Mouse (Mus musculus) lung, adult 18-20 months (tissue): ENCODE measurements around the gene 3110021N24Rik.
"Not testable (repeated sequence)": the region's sequence is repeated elsewhere in the genome, so short reads cannot be mapped to it uniquely, and the experiment has no call there.

ENCODE experiments used
- DNase-seq, 2 experiments: peaks; one replicate each; pipeline ENCODE4 v3.0.0; 2022; ENCODE audit warnings: mixed read lengths in 2 of 2

Gene 3110021N24Rik

DNA sequence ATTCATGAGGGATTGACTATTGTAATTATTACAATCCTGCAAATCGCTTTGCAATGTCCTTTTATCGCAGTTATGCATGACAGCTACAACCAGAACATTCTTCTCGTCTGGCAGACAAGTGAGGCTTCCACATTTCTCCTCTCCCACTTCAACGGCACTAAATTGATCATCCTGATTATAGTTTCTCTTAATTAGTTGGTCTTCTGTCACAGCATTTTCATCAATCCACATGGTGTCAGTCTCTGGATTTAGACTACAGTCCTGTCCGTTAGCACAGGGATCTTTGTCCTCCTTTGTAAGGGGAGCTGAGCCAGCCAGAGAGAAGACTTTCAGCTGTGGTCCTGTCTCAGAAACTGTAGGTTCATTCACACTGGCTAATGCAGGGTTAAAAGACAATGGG lies at the start of gene 3110021N24Rik:
3110021N24Rik (plus strand) TSS at position 301 of the 400 bp plus-strand sequence.
- no peak for DNase-seq

DNA sequence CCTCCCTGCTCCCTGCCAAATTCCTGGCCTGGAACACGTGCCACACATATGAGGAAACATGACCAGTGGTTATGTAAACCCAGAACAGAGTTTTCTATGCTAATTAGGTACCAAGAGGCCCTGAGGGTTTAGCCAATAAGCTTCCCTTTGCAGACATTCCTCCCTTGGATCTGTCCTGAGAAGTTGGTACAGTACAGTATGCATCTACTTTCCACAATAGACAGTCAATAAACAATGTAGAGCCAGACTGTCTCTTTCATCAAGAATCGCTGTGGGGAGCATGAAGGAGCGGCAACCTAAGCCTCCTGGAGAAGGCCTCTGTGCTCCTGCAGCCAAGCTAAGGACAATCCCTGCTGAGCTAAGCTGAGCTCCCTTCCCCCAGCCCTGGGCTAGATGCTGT lies 33.3 kb upstream of the 3110021N24Rik start:
- no peak for DNase-seq

DNA sequence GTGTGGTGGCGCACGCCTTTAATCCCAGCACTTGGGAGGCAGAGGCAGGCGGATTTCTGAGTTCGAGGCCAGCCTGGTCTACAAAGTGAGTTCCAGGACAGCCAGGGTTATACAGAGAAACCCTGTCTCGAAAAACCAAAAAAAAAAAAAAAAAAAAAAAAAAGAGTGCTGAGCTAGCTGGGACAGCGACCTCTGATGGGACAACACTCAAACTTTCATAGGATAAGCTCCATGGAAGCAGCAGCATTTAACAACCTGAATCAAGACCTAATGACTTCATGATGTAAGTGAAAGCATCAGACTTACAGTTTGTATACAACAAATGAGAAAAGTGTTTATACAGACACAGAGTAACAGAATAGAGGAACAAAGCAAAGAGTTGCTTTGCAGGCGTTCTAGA lies 32.4 kb upstream of the 3110021N24Rik start:
- DNase-seq, result not testable (repeated sequence)

DNA sequence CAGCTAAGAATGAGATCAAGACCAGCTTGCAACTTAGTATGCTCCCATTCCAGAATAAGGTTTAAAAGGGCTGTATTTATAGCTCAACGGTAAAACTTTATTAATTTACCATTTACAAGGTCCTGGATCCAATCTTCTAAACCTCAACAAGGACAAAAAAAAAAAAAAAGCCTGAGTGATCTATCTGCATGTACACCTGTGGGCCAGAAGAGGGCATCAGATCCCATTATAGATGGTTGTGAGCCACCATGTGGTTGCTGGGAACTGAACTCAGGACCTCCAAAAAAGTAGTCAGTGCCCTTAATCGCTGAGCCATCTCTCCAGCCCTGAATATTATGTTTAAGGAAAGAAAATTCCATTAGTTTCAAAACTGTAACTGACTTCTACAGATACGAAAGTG lies 29.0 kb upstream of the 3110021N24Rik start:
- no peak for DNase-seq

DNA sequence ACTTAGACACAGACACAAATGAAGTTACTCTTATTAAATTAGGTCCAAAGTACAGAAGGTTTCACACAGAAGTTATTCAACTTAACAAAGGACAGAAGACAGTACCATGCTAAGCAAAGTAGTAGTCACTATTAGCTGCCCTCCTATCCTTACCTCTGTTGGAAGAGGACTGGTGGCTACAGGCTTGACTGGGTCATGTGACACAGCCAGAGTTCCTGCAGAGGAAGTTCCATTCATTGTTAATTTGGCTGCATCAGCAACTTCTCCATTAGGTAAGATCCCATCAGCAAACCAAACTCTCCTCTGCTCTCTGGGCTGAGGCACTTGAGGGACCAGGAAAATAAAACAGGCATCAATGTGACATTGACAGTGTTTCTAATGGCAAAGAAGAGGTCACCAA lies 28.0 kb upstream of the 3110021N24Rik start:
- DNase-seq, result no peak

DNA sequence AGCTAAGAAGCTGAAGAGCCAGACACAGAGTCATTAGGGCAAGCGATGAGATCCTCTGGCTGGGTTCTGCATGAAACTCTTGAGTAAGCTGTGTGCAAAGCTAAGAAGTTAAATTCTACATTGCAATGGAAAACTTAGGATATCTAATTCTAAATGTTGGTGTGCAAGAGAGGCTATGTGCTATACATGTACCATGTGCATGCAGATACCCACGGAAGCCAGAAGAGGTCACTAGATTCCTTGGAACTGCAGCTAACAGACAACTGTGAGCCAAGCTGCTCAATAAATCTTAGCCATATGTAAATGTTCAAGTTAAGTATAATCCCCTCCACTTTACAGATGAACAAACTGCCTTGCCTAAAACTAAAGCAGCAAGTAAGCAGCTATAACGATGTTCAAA lies 22.5 kb upstream of the 3110021N24Rik start:
- DNase-seq, result peak; percentile 4 to 33

DNA sequence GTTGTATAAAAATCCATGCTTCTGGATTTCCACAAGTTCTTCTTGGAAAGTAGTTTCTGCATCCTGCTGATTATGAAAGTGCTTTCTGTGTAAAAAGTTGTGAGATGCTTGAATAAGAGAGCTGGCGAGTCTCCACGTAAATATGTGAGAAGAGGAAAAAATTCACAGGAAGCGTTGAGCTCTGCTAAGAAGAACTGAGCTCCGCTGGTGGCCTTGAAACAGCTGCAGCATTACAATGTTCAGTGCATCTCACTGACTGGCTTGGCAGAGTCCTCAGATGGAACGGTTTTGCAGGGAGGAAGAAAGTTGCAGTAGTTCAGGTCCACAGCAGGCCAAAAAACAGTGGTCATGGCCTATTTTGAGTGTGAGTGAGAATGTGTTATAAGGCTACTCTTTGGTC lies 11.2 kb upstream of the 3110021N24Rik start:
- no peak for DNase-seq

DNA sequence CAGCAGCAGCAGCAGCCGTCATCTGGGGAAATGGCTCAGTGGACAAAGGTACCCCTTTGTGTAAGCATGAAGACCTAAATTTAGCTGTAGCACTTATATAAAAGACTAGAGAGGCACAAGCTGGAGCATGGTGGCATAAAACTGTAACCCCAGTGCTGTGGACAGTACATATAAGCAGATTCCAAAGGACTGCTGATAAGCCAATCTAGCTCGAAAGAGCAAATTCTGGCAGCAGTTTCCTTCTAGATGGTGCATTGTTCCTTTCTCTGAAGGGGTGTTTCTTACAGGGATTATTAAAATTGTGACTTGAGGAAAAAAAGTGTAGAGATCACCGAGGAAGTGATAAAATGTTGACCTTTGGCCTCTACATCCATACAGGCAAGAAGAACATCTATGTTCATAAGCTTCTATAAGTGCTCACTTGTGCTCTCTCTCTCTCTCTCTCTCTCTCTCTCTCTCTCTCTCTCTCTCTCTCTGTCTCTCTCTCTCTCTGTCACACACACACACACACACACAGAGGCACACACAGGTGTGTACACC lies 1.9 kb downstream of the 3110021N24Rik start:
- no peak for DNase-seq

DNA sequence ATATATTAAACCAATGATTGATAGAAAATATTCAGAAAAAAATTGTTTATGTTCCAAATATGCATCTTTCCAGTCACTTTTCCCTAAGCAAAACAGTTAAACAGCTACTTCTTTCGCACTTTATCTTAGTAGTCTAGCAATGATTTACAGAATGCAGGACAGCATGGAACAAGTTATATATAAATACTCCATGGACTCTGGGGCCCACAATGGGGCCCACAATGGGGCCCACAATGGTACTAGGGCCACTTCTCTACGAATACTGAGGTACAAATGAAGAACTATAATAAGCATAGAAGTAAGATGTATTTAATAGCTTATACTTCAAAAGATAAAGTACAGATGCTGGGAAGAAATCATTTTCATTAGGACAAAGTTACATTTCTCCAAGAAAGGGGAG lies 4.7 kb downstream of the 3110021N24Rik start:
- DNase-seq, result no peak

DNA sequence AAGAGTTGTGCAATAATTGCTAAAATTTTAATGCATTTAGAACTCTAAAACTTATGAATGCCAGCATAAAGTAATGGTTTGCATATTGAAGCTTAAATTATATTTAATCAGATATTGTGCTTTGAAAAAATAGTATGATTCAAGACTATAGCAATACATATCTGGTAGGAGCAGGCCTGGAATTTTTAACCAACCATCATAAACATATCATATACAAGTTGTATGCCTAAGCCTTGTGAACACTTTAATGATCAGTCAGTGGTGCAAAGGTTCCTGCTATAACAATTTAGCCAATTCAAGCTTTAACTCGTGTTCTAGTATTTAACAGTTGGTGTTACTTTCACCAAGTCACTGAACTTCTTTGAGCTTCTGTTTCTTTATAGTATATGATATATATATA lies 11.0 kb downstream of the 3110021N24Rik start:
- no peak for DNase-seq

DNA sequence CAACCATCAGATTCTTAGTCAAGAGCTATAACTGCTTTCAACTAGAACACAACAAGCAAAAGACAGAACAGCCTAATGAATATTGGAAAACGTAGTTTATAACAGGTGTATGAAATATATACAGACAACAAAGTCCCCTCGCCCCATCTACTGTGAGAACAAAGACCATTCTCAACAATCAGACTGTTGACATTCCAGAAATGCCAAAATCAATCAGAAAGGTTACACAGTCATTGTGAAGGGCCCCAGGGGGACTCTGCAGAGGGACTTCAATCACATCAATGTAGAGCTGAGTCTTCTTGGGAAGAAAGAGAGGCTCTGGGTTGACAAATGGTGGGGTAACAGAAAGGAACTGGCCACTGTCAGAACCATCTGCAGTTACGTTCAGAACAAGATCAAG lies 12.1 kb downstream of the 3110021N24Rik start:
- no peak for DNase-seq

DNA sequence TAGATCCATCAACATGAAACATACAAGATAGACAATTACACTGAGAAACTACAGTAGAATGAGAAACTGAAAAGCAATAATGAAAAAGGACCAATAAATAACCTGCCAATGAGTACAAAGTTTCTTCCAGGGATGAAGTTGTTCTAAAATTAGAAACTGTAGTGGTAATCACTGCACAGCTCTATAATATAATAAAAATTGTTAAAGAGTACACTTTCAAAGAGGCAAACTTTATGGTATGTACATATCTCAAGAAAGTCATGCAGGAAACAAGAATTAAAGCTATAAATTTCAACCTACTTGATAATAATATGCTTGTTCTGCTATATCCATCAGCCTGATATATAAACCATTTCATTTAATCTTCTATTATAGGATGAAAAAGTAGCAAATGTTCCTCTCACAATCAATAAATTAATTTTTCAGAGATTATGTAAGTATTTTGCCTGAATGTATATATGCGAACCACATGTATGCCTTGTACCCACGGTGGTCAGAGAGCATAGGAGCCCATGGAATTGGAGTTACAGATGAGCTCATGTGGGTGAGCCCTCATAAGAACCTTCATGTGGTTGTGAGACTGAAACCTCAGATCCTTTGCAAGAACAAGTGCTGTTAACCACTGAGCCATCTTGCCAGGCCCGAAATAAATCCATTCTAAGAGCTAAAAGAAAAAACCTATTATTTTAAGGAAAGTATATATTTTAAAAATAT lies 26.9 kb downstream of the 3110021N24Rik start:
- DNase-seq, result no peak

DNA sequence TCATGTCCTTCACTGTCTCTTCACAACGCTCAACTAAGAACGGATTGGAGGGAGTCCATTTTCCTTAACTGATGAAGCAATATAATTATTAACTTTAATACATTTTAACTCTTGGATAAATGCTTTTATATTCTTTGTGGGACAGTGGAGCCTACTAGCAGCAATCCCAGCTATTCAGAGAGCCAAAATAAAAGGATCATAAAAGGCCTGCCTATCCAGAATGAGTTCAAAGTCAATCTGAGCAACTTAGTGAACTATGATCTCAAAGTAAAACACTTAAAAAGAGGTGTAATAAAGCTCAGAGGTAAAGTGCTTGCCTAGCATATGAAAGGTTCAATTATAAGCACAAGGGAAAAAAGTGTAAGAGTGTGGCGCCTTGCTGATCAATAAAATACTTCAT lies 40.1 kb downstream of the 3110021N24Rik start:
- DNase-seq, result no peak

DNA sequence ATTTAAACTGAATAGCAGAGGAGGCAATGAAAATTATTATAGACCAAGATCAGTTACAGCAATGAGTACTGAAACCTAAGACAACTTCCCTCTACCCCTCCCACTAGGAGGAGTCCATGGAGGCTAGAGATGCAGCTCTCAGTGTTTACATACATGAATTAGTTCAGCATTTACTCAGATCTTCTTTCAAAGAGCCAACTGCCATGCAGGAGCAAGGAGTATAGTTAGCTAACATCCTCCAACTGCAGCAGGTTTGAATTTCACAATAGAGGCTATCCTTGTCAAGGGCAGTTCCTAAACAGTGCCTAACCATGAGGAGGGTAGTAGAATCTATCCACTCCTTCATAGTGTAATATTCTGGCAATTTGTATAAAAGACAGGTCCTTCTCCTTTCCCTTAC lies 49.1 kb downstream of the 3110021N24Rik start:
- no peak for DNase-seq

DNA sequence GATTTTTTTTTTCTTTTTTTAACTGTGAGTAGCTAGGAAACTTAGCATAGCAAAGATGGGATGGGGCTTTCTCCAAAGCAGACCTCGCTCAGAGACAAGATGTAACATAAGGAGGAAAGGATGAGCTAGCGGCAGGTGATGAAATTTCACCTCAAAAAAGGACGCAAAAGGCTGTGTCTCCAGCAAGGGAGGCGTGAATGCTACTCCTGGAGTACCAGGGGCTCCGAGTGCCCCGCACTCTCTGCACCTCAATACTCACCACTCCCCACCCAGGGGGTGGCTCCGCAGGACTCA lies 60.3 kb downstream of the 3110021N24Rik start:
- DNase-seq, result no peak

DNA sequence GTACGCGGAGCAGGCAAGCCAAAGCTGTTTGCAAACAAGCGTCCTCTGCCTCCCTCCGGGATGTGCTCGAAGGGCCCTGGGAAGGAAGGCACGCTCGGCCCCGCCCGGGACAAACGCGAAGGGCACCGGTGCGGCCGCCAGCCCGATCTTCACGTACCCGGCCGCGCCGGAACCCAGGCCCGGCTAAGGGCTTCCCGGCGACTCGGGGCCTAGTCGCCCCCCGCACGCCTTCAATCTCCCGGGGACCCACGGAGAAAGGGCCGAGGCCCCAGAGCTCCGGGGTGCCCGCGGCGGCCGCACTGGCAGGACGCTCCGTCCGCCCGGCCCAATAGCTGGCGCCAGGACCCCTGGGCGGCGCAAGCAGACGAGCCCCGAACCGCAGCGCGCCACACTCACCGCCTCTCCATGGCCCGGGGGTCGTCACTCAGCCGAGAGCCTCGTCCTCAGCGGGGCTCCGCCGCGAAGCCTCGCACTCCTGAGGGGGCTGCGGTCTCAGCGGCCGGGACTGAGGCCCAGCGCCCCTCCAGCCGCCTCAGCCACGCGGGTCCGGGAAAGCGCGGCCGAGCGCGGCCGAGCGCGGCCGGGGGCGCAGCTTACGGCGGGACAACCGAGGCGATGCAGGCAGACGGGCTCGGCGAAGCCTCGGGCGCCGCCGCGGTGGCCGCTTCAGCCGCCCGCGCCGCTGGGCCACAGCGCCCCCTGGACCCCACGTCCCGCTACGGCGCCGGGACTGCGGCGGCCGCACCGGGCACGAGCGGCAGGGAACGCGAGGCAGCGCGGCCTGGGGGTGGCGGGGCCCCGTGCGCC lies 60.8 kb downstream of the 3110021N24Rik start, which contains the start of gene Zfyve9:
Zfyve9 (minus strand) TSS at position 742 of the 807 bp plus-strand sequence.
- peak; percentile 75 to 80 for DNase-seq

DNA sequence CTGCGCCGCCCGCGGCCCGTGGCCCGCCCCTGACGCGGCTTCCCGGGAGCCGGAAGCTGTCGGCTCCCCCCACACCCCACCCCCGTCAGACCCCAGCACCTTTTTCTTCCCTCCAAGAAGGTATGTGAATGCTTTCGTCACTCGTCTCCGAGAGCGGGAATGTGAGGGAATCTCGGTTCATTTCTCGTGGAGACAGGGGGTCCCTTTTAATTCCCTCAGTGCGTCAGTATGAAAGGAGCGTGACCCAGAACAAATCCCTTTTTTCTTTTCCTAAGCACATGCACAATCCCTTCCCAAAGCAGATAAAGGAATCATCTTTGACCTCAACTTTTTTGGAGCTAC lies 61.4 kb downstream of the 3110021N24Rik start:
- no peak for DNase-seq

DNA sequence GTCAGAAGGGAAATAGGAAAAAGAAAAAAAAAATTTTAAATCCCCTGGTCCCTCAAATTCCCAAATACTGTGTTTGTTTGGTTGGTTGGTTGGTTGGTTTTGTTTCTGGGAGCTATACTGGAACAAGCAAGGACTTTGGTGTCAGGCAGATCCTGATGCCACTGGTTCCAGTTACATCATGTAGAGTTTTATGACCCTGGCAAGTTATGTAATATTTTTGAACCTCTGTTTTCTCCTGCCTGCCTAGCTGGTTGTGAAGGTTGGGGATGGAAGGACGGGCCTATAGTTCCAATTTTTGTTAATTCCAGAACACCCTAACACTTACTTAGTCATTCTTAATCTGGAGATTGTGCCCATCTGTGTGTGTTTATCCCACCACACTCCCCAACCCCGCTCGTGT lies 62.1 kb downstream of the 3110021N24Rik start:
- no peak for DNase-seq

DNA sequence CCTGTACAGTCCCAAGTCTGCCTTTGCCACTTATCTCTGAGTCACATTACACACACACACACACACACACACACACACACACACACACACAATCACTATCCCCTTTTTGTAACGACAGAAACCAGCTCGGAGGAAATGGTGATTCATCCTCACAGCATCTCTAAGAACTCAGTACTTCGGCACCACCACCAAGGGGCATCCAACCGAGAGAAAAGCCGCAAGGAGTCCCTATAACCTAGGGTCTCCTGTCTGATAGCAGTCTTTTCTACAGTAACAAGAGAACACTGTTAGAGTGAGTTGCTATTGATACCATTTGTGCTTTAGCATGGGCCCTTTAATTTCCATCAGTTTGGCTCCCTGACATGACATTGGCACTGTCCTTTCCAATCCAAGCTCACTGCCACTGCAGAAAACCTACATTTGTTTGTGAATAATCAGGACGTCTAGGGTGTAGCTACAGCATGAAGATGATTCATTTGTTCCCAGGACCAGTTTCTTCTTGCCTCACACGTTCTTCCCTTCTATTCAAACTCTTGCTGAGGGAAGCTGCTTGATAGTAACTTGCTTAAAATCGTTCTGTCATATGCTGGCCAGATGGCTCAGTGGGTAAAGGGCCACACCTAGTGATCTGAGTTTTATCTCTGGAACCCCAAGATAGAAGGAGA lies 63.1 kb downstream of the 3110021N24Rik start:
- no peak for DNase-seq

DNA sequence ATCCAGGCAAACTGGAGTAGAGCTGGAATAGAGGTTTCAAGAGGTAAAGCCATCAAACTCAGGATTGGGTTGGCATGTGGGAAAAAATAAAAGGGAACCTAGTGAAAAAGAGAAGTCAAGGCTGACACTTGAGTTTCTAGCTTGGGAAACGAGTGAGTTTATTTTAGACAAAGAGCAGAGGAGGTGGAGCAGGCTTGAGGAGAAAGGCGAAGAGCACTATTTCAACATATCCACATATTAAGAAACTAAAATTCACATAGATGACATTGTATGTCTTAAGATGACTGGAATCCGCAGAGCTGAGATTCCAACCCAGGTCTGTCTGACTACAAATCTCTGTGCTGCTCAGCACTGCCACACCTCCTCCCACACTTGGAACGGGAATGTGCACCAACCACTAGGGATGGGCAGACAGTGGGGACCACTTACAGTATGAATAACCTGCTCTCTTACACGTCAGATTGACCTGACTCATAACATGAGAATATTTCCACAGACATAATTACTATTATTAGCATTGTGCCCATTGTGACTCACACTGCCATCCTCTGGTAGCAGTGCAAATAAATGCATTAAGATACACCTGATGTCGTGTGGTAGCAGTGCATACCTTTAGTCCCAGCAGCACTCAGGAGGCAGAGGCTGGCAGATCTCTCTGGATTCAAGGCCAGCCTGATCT lies 69.9 kb downstream of the 3110021N24Rik start:
- DNase-seq, result peak in 1 of 2 experiments; percentile 4

DNA sequence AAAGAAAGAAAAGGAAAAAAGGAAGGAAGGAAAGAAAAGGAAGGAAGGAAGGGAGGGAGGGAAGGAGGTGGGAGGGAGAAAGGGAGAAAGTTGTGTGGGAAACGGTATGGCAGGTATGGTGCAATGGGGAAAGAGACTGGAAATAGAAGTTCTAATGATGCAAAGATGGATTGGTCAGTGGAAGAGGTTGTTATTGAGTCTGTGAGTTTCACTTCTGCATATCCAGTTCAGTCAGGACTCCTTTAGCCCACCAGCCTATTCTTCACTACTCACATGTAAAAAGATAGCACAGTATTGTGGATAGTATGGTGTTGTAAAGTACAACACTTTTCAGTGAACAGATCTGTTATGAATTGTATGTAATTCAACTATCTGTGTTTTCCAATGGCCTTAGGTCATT lies 71.1 kb downstream of the 3110021N24Rik start:
- DNase-seq, result no peak

DNA sequence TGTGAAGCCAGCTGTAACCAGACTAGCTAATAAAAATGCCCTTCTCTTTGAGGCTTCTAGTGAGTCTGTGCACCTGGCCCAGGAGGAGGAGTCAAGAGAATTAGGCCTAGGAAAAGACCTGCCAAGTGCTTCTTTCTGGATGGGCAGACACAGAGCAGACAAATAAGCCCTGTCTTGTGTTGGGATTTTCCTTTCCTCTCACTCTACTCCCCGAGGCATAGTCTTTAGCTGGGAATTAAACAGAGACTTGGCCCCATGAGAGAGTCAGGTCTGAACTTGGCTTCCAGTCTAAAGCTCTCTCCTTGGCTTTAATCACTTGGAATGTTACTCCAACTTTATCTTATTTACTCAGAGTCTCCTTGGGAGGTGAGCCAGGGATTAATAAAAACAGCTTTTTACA lies 74.5 kb downstream of the 3110021N24Rik start:
- DNase-seq, result no peak

DNA sequence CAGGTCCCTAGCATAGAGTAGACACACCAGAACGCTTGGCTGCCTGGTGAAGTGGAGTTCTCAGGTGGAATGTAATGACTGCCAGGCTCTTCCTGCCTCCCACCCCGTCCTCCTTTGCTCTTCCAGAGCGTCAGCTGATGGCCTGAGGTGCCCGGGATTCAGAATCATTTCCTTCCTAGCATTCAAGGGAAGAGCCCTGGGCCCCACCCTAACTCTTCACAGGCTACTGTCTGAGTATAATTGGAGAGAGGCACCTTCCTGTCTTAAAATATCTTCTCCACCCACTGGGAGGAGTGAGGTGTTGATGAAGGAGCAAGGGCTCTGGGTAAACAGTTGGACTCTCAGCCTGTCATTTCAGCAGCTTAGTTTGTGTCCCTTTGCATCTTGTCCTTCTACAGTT lies 77.3 kb downstream of the 3110021N24Rik start:
- no peak for DNase-seq
